Mouse (Mus musculus) liver, embryonic 12.5 days (tissue): ENCODE results near the gene Bhlhe41. TPM values are rescaled to one million over a fixed set of nuclear protein-coding genes. Genes with fewer than 3 reads are reported as not detected.

Source experiments
- ATAC-seq: fragments of 200-750 bp; cut with Nextera tagmentation; 2 replicates; pipeline ENCODE4 v1.8.0; 2017; ENCODE audit warnings: moderate number of reproducible peaks, mild to moderate bottlenecking, moderate library complexity
- H3K27ac ChIP-seq: fragments of 300-500 bp; sonication (generic); 2 replicates; pipeline ENCODE4 v1.5.1; 2016; ENCODE audit warnings: mild to moderate bottlenecking
- H3K27me3 ChIP-seq: fragments of 300-500 bp; sonication (generic); replicated peaks from 2 replicates; pipeline ENCODE4 v1.6.1; 2016; ENCODE audit warnings: mild to moderate bottlenecking, moderate library complexity
- H3K36me3 ChIP-seq: fragments of 300-500 bp; sonication (generic); 2 replicates; pipeline ENCODE4 v1.6.1; 2016; ENCODE audit warnings: mild to moderate bottlenecking, moderate library complexity
- H3K4me1 ChIP-seq: fragments of 300-500 bp; sonication (generic); 2 replicates; pipeline ENCODE4 v1.6.1; 2016
- H3K4me2 ChIP-seq: fragments of 300-500 bp; sonication (generic); 2 replicates; pipeline ENCODE4 v1.6.1; 2016; ENCODE audit warnings: mild to moderate bottlenecking, moderate library complexity
- H3K4me3 ChIP-seq: fragments of 300-500 bp; sonication (generic); 2 replicates; pipeline ENCODE4 v1.5.1; 2016; ENCODE audit warnings: mild to moderate bottlenecking, moderate library complexity
- H3K9ac ChIP-seq: fragments of 300-500 bp; sonication (generic); 2 replicates; pipeline ENCODE4 v1.6.1; 2016; ENCODE audit warnings: mild to moderate bottlenecking, moderate library complexity
- H3K9me3 ChIP-seq: fragments of 300-500 bp; sonication (generic); replicated peaks from 2 replicates; pipeline ENCODE4 v1.6.1; 2016; ENCODE audit warnings: mild to moderate bottlenecking, moderate library complexity
- WGBS: fragments of 180-500 bp; shearing (Covaris S2); methylation state at CpG from one replicate; pipeline ENCODE4 v1.1.7; 2016; ENCODE audit not compliant: insufficient replicate concordance; 5-methylcytosine and 5-hydroxymethylcytosine counted together
- polyA plus RNA-seq: library from polyadenylated mRNA; unstranded; fragments of >200 nt; fragmentation: Nextera tagmentation; extraction: Ambion mirVana; gene quantifications from 2 replicates; pipeline ENCODE4 v1.2.1, GENCODE M21; 2016

Bhlhe41 gene
- polyA plus RNA-seq, 1 experiment from 2014 or later: 0.15 TPM

- no peaks in the 10 kb centered on the region for H3K9me3 ChIP-seq
- H3K4me3 ChIP-seq: no peak overlapping the region
- H3K4me1 ChIP-seq: no peaks in the 10 kb centered on the region
- no peak overlapping the region for H3K9ac ChIP-seq
- no peak overlapping the region for H3K27ac ChIP-seq
- 67% methylated on average over 16 of the region's 16 CpGs for WGBS
- peaks cover 6% of the 10 kb centered on the region; the same call in 1 of the 2 replicates for H3K27me3 ChIP-seq
- H3K36me3 ChIP-seq: no peaks in the 10 kb centered on the region
- no peak overlapping the region for H3K4me2 ChIP-seq
- peak; percentile 55; the same call in 1 of the 2 replicates for ATAC-seq
Observed at GRCm38 (mm10) chr6:145829062-145829835, 36.1 kb downstream of the Bhlhe41 start.

- Histone ChIP-seq H3K4me3 (no peak overlapping the region), H3K4me1 (peaks cover 9% of the 10 kb centered on the region; the same call in 1 of the 2 replicates), H3K9me3 (no peaks in the 10 kb centered on the region), H3K27ac (no peak overlapping the region), H3K9ac (no peak overlapping the region), H3K36me3 (no peaks in the 10 kb centered on the region), H3K4me2 (no peak overlapping the region), H3K27me3 (peaks cover 6% of the 10 kb centered on the region; the same call in 1 of the 2 replicates)
- 69% methylated on average over 4 of the region's 4 CpGs for WGBS
- no peak for ATAC-seq
Observed at GRCm38 (mm10) chr6:145826305-145826704, 39.1 kb downstream of the Bhlhe41 start.

GRCm38 (mm10) chr6:145823588-145824234 lies 41.6 kb downstream of the Bhlhe41 start:
- Histone ChIP-seq H3K9ac (no peak overlapping the region), H3K9me3 (no peaks in the 10 kb centered on the region), H3K4me1 (peaks cover 9% of the 10 kb centered on the region; the same call in 1 of the 2 replicates), H3K27me3 (no peaks in the 10 kb centered on the region), H3K4me3 (no peak overlapping the region), H3K27ac (no peak overlapping the region), H3K36me3 (no peaks in the 10 kb centered on the region), H3K4me2 (no peak overlapping the region)
- peak; percentile 57 for ATAC-seq
- WGBS: 24% methylated on average over 5 of the region's 5 CpGs

- Histone ChIP-seq H3K4me3 (no peak overlapping the region), H3K4me2 (no peak overlapping the region), H3K27me3 (no peaks in the 10 kb centered on the region), H3K27ac (no peak overlapping the region), H3K4me1 (peaks cover 9% of the 10 kb centered on the region; the same call in 1 of the 2 replicates), H3K9ac (no peak overlapping the region), H3K9me3 (no peaks in the 10 kb centered on the region), H3K36me3 (no peaks in the 10 kb centered on the region)
- WGBS: 57% methylated on average over 6 of the region's 6 CpGs
- ATAC-seq: peak; percentile 65
Observed at GRCm38 (mm10) chr6:145823103-145823502, 42.3 kb downstream of the Bhlhe41 start.

GRCm38 (mm10) chr6:145822218-145822617 lies 43.1 kb downstream of the Bhlhe41 start:
- ATAC-seq: 0 out of 2 replicates have a peak, but pooled peaks have one; percentile 11
- no peaks in the 10 kb centered on the region for H3K9me3 ChIP-seq

GRCm38 (mm10) chr6:145819151-145819550 lies 46.2 kb downstream of the Bhlhe41 start:
- peaks cover 9% of the 10 kb centered on the region; the same call in 1 of the 2 replicates for H3K4me1 ChIP-seq
- H3K4me2 ChIP-seq: no peak overlapping the region
- no peak for ATAC-seq
- 0 out of 2 replicates have a peak, but pooled peaks cover 4% of the 10 kb centered on the region for H3K36me3 ChIP-seq
- H3K9ac ChIP-seq: no peak overlapping the region
- WGBS: 72% methylated on average over 9 of the region's 9 CpGs
- H3K4me3 ChIP-seq: no peak overlapping the region
- H3K27me3 ChIP-seq: no peaks in the 10 kb centered on the region
- no peak overlapping the region for H3K27ac ChIP-seq
- H3K9me3 ChIP-seq: no peaks in the 10 kb centered on the region

More at GRCm38 (mm10) chr6:145822218-145822617, 43.1 kb downstream of the Bhlhe41 start:
- Histone ChIP-seq H3K4me2 (no peak overlapping the region), H3K4me1 (peaks cover 9% of the 10 kb centered on the region; the same call in 1 of the 2 replicates), H3K9ac (no peak overlapping the region), H3K27me3 (no peaks in the 10 kb centered on the region), H3K27ac (no peak overlapping the region), H3K36me3 (no peaks in the 10 kb centered on the region), H3K4me3 (no peak overlapping the region)
- WGBS: 62% methylated on average over 5 of the region's 5 CpGs

GRCm38 (mm10) chr6:145815200-145815599 lies 50.2 kb downstream of the Bhlhe41 start:
- ATAC-seq: no peak
- H3K36me3 ChIP-seq: 0 out of 2 replicates have a peak, but pooled peaks cover 4% of the 10 kb centered on the region

GRCm38 (mm10) chr6:145811174-145811573 lies 54.2 kb downstream of the Bhlhe41 start:
- H3K27me3 ChIP-seq: no peaks in the 10 kb centered on the region
- H3K4me1 ChIP-seq: no peaks in the 10 kb centered on the region
- no peak overlapping the region for H3K27ac ChIP-seq
- H3K36me3 ChIP-seq: 0 out of 2 replicates have a peak, but pooled peaks cover 3% of the 10 kb centered on the region
- peak; percentile 49; the same call in 1 of the 2 replicates for ATAC-seq
- H3K4me3 ChIP-seq: no peak overlapping the region
- 59% methylated on average over 1 of the region's 1 CpGs for WGBS
- H3K9me3 ChIP-seq: no peaks in the 10 kb centered on the region
- H3K9ac ChIP-seq: no peak overlapping the region
- H3K4me2 ChIP-seq: no peak overlapping the region

More at GRCm38 (mm10) chr6:145815200-145815599, 50.2 kb downstream of the Bhlhe41 start:
- no peak overlapping the region for H3K27ac ChIP-seq
- no peak overlapping the region for H3K9ac ChIP-seq
- H3K4me2 ChIP-seq: no peak overlapping the region
- H3K4me1 ChIP-seq: no peaks in the 10 kb centered on the region
- H3K4me3 ChIP-seq: no peak overlapping the region
- WGBS: 31% methylated on average over 15 of the region's 15 CpGs
- H3K9me3 ChIP-seq: no peaks in the 10 kb centered on the region
- no peaks in the 10 kb centered on the region for H3K27me3 ChIP-seq

GRCm38 (mm10) chr6:145810015-145810414 lies 55.3 kb downstream of the Bhlhe41 start:
- no peak overlapping the region for H3K4me2 ChIP-seq
- no peak for ATAC-seq
- no peak overlapping the region for H3K9ac ChIP-seq
- no peak overlapping the region for H3K27ac ChIP-seq
- H3K9me3 ChIP-seq: no peaks in the 10 kb centered on the region
- 70% methylated on average over 6 of the region's 6 CpGs for WGBS
- no peak overlapping the region for H3K4me3 ChIP-seq
- 0 out of 2 replicates have a peak, but pooled peaks cover 3% of the 10 kb centered on the region for H3K36me3 ChIP-seq
- no peaks in the 10 kb centered on the region for H3K27me3 ChIP-seq
- no peaks in the 10 kb centered on the region for H3K4me1 ChIP-seq

- ATAC-seq: no peak
- no peaks in the 10 kb centered on the region for H3K9me3 ChIP-seq
- no peak overlapping the region for H3K9ac ChIP-seq
- no peak overlapping the region for H3K4me2 ChIP-seq
- H3K27ac ChIP-seq: no peak overlapping the region
- H3K4me3 ChIP-seq: no peak overlapping the region
- 0 out of 2 replicates have a peak, but pooled peaks cover 3% of the 10 kb centered on the region for H3K36me3 ChIP-seq
- no peaks in the 10 kb centered on the region for H3K27me3 ChIP-seq
- H3K4me1 ChIP-seq: no peaks in the 10 kb centered on the region
- 68% methylated on average over 7 of the region's 7 CpGs for WGBS
Observed at GRCm38 (mm10) chr6:145809566-145809965, 55.8 kb downstream of the Bhlhe41 start.
